Mouse (Mus musculus): ENCODE measurements around the gene Tmem80. TPM values are rescaled to one million over a fixed set of nuclear protein-coding genes. Genes with fewer than 3 reads are reported as not detected.

The Tmem80 gene
- total and polyA plus RNA-seq, 3 experiments, result 7.4 to 9.9 (median 8.3) TPM

GRCm38 (mm10) chr7:141294479-141294878 lies 33.1 kb upstream of the Tmem80 start:
- dilution Hi-C loops (cut with MboI; ENCODE audit: extremely low pct_ligation_motif_present, extremely low pct_unique_long_range_greater_than_20kb, low sequenced_read_pairs), result no loop called here
- no peaks in the 10 kb centered on the region for H3K27me3 ChIP-seq (replicated peaks)
- peaks cover 6 to 25% of the 10 kb centered on the region in 2 experiments for H3K36me3 ChIP-seq (replicated peaks in 1 of 2; ENCODE audit: control insufficient read depth in 1 of 2, insufficient read depth in 1 of 2, low read length in 1 of 2)
- peaks cover 3 to 5% of the 10 kb centered on the region in 2 experiments; a peak in 2 of 4 replicates for H3K4me1 ChIP-seq (ENCODE audit: control insufficient read depth in 1 of 2, insufficient read depth in 2 of 2)
- H3K79me2 ChIP-seq (replicated peaks; ENCODE audit: control insufficient read depth, extremely low read depth, insufficient read depth, poor library complexity, severe bottlenecking), result no peaks in the 10 kb centered on the region
- no peaks in the 10 kb centered on the region for H3K9me3 ChIP-seq (replicated peaks; ENCODE audit: low read length)
- H3K4me3 ChIP-seq (replicated peaks in 1 of 3; ENCODE audit: low read depth in 2 of 3, low read length in 2 of 3, poor library complexity in 1 of 3), result no peak overlapping the region
- TF ChIP-seq CTCF (conservative IDR thresholded peaks at IDR 0.05 in 1 of 2, IDR thresholded peaks at IDR 0.05 in 1 of 2; ENCODE audit: low read depth in 2 of 2, low read length in 2 of 2), result no peak
- no peak for TF ChIP-seq GABPA (IDR thresholded peaks at IDR 0.05; ENCODE audit: insufficient replicate concordance, low read depth, low read length)
- TF ChIP-seq JUND (conservative IDR thresholded peaks at IDR 0.05; ENCODE audit: low read depth, low read length), result no peak
- H3K27ac ChIP-seq (ENCODE audit: insufficient read depth, low read depth), result no peak overlapping the region
- no peak overlapping the region for H3K4me2 ChIP-seq (ENCODE audit: insufficient read depth, low read depth, poor library complexity, severe bottlenecking)
- in situ Hi-C loops (cut with MboI; ENCODE audit: low pct_ligation_motif_present, low pct_unique_long_range_greater_than_20kb, low sequenced_read_pairs), result no loop called here
- DNase-seq (ENCODE audit: extremely low read depth), result no peak
- H3K9ac ChIP-seq (ENCODE audit: insufficient read depth, low read depth), result no peak overlapping the region

- dilution Hi-C loops (cut with MboI; ENCODE audit: extremely low pct_ligation_motif_present, extremely low pct_unique_long_range_greater_than_20kb, low sequenced_read_pairs), result no loop called here
- no peaks in the 10 kb centered on the region for H3K9me3 ChIP-seq (replicated peaks; ENCODE audit: low read length)
- no peaks in the 10 kb centered on the region for H3K79me2 ChIP-seq (replicated peaks; ENCODE audit: control insufficient read depth, extremely low read depth, insufficient read depth, poor library complexity, severe bottlenecking)
- H3K4me3 ChIP-seq (replicated peaks in 1 of 3; ENCODE audit: low read depth in 2 of 3, low read length in 2 of 3, poor library complexity in 1 of 3), result no peak overlapping the region
- H3K4me1 ChIP-seq (ENCODE audit: control insufficient read depth in 1 of 2, insufficient read depth in 2 of 2), result peaks cover 0 to 10% of the 10 kb centered on the region in 2 experiments; a peak in 2 of 4 replicates
- no peaks in the 10 kb centered on the region for H3K27me3 ChIP-seq (replicated peaks)
- H3K36me3 ChIP-seq (replicated peaks in 1 of 2; ENCODE audit: control insufficient read depth in 1 of 2, insufficient read depth in 1 of 2, low read length in 1 of 2), result peaks cover 31 to 60% of the 10 kb centered on the region in 2 experiments
- no peak overlapping the region for H3K27ac ChIP-seq (ENCODE audit: insufficient read depth, low read depth)
- no peak overlapping the region for H3K9ac ChIP-seq (ENCODE audit: insufficient read depth, low read depth)
- no peak for DNase-seq (ENCODE audit: extremely low read depth)
- H3K4me2 ChIP-seq (ENCODE audit: insufficient read depth, low read depth, poor library complexity, severe bottlenecking), result no peak overlapping the region
- in situ Hi-C loops (cut with MboI; ENCODE audit: low pct_ligation_motif_present, low pct_unique_long_range_greater_than_20kb, low sequenced_read_pairs), result no loop called here
- TF ChIP-seq CHD1 (IDR thresholded peaks at IDR 0.05; ENCODE audit: low read depth, low read length) (no peak), ZNF384 (IDR thresholded peaks at IDR 0.05; ENCODE audit: low read depth, low read length) (peak; percentile 30; the same call in 1 of the 2 replicates), UBTF (IDR thresholded peaks at IDR 0.05; ENCODE audit: low read depth, low read length) (no peak), POLR2AphosphoS2 (IDR thresholded peaks at IDR 0.05; ENCODE audit: low read depth, low read length) (no peak)
These were observed 29.5 kb upstream of the Tmem80 start for GRCm38 (mm10) chr7:141297926-141298650.

GRCm38 (mm10) chr7:141299175-141299574 lies 28.4 kb upstream of the Tmem80 start:
- Histone ChIP-seq H3K4me1 (ENCODE audit: control insufficient read depth in 1 of 2, insufficient read depth in 2 of 2) (peaks cover 0 to 14% of the 10 kb centered on the region in 2 experiments; a peak in 2 of 4 replicates), H3K36me3 (replicated peaks in 1 of 2; ENCODE audit: control insufficient read depth in 1 of 2, insufficient read depth in 1 of 2, low read length in 1 of 2) (peaks cover 37 to 70% of the 10 kb centered on the region in 2 experiments), H3K9me3 (replicated peaks; ENCODE audit: low read length) (no peaks in the 10 kb centered on the region), H3K9ac (ENCODE audit: insufficient read depth, low read depth) (no peak overlapping the region), H3K27ac (ENCODE audit: insufficient read depth, low read depth) (no peak overlapping the region), H3K4me2 (ENCODE audit: insufficient read depth, low read depth, poor library complexity, severe bottlenecking) (no peak overlapping the region), H3K27me3 (replicated peaks) (no peaks in the 10 kb centered on the region), H3K79me2 (replicated peaks; ENCODE audit: control insufficient read depth, extremely low read depth, insufficient read depth, poor library complexity, severe bottlenecking) (no peaks in the 10 kb centered on the region), H3K4me3 (replicated peaks in 1 of 3; ENCODE audit: low read depth in 2 of 3, low read length in 2 of 3, poor library complexity in 1 of 3) (no peak overlapping the region)
- dilution Hi-C loops (cut with MboI; ENCODE audit: extremely low pct_ligation_motif_present, extremely low pct_unique_long_range_greater_than_20kb, low sequenced_read_pairs) (no loop called here), in situ Hi-C loops (cut with MboI; ENCODE audit: low pct_ligation_motif_present, low pct_unique_long_range_greater_than_20kb, low sequenced_read_pairs) (no loop called here)
- no peak for DNase-seq (ENCODE audit: extremely low read depth)
- TF ChIP-seq BHLHE40 (IDR thresholded peaks at IDR 0.05; ENCODE audit: low read depth, low read length) (no peak), TBP (conservative IDR thresholded peaks at IDR 0.05; ENCODE audit: low read depth, low read length) (no peak), MYC (IDR thresholded peaks at IDR 0.05; ENCODE audit: low read depth, low read length) (no peak), CHD2 (IDR thresholded peaks at IDR 0.05; ENCODE audit: low read length) (no peak)

Data from CH12.LX (cell line).